Mouse (Mus musculus) heart, embryonic 14.5 days (tissue): ENCODE data around the gene Tex26. TPM values are rescaled to one million over a fixed set of nuclear protein-coding genes. Genes with fewer than 3 reads are reported as not detected.

Experiments used
- ATAC-seq: fragments of 200-750 bp; cut with Nextera tagmentation; 2 replicates; pipeline ENCODE4 v1.8.0; 2017; ENCODE audit warnings: low read depth, moderate TSS enrichment; ENCODE audit not compliant: insufficient number of reproducible peaks, insufficient read depth, low FRiP score
- H3K27ac ChIP-seq, 2 experiments: fragments of 200-500 bp in 1 of 2; fragments of 300-500 bp in 1 of 2; sonication (generic) in 1 of 2; replicated peaks in 1 of 2; 2 replicates each; pipeline ENCODE4 v1.5.1; 2012 to 2014; ENCODE audit warnings: low read depth in 2 of 2, low read length in 2 of 2, control low read depth in 1 of 2, mild to moderate bottlenecking in 1 of 2, mixed read lengths in 1 of 2; ENCODE audit not compliant: control insufficient read depth in 1 of 2, insufficient read depth in 1 of 2
- H3K27me3 ChIP-seq: fragments of 300-500 bp; sonication (generic); 2 replicates; pipeline ENCODE4 v1.6.1; 2014; ENCODE audit warnings: mild to moderate bottlenecking, low read length, control low read depth; ENCODE audit not compliant: control insufficient read depth, insufficient read depth
- H3K36me3 ChIP-seq: fragments of 300-500 bp; sonication (generic); 2 replicates; pipeline ENCODE4 v1.6.1; 2014; ENCODE audit warnings: mild to moderate bottlenecking, control low read depth, low read length, mixed read lengths; ENCODE audit not compliant: control insufficient read depth, insufficient read depth
- H3K4me1 ChIP-seq, 2 experiments: fragments of 200-500 bp in 1 of 2; fragments of 300-500 bp in 1 of 2; sonication (generic) in 1 of 2; 2 replicates each; pipeline ENCODE4 v1.6.1; 2012 to 2014; ENCODE audit warnings: low read length in 2 of 2, control low read depth in 1 of 2, mixed read lengths in 1 of 2; ENCODE audit not compliant: control insufficient read depth in 2 of 2, insufficient read depth in 2 of 2
- H3K4me2 ChIP-seq: fragments of 300-500 bp; sonication (generic); 2 replicates; pipeline ENCODE4 v1.6.1; 2014; ENCODE audit warnings: mild to moderate bottlenecking, low read length
- H3K4me3 ChIP-seq, 2 experiments: fragments of 200-500 bp in 1 of 2; fragments of 300-500 bp in 1 of 2; sonication (generic) in 1 of 2; 2 replicates each; pipeline ENCODE4 v1.5.1; 2012 to 2014; ENCODE audit warnings: low read length in 2 of 2, mild to moderate bottlenecking in 2 of 2, control low read depth in 1 of 2, low read depth in 1 of 2, moderate library complexity in 1 of 2; ENCODE audit not compliant: control insufficient read depth in 1 of 2, insufficient read depth in 1 of 2
- H3K9ac ChIP-seq: fragments of 300-500 bp; sonication (generic); 2 replicates; pipeline ENCODE4 v1.6.1; 2014; ENCODE audit warnings: mild to moderate bottlenecking, low read length
- H3K9me3 ChIP-seq: fragments of 300-500 bp; sonication (generic); 2 replicates; pipeline ENCODE4 v1.6.1; 2016; ENCODE audit warnings: low read length, control low read depth; ENCODE audit not compliant: control insufficient read depth
- WGBS: fragments of 180-500 bp; shearing (Covaris S2); extraction: QIAGEN DNeasy Blood & Tissue Kit; methylation state at CpG from one replicate; pipeline ENCODE4 v1.1.7; 2014; 5-methylcytosine and 5-hydroxymethylcytosine counted together
- polyA plus RNA-seq: library from polyadenylated mRNA; unstranded; fragments of >200 nt; fragmentation: Nextera tagmentation; extraction: Ambion mirVana; gene quantifications from 2 replicates; pipeline ENCODE4 v1.2.1, GENCODE M21; 2014

Tex26 gene
- polyA plus RNA-seq, 1 experiment from 2014 or later = 0.46 TPM

DNA sequence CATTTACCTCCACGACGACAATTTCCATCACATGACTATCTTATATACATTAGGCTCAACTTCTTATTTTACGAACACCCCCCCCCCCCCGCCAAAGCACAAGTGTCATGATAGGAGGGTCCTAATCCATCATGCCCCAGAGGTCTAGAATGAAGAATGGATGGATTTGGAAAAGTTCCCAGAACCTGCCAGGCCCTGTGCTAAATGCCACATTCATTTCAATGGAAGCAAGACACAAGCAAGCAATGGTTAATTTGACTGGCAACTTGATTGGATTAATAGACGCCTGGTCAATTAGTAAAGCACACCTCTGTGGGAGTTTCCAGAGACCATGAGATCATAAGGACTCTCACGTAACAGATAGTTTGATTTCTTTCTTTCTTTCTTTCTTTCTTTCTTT lies 77.7 kb downstream of the Tex26 start:
- no peaks in the 10 kb centered on the region for H3K36me3 ChIP-seq
- 65% methylated on average over 6 of the region's 6 CpGs for WGBS
- no peaks in the 10 kb centered on the region for H3K27me3 ChIP-seq
- no peak overlapping the region for H3K4me3 ChIP-seq
- ATAC-seq = no peak
- H3K4me1 ChIP-seq = peaks cover 15 to 23% of the 10 kb centered on the region in 2 experiments
- H3K27ac ChIP-seq = no peak overlapping the region
- H3K9ac ChIP-seq = no peak overlapping the region
- no peaks in the 10 kb centered on the region for H3K9me3 ChIP-seq
- H3K4me2 ChIP-seq = no peak overlapping the region

Other genes starting within 250 kb of the Tex26 start
- 7.2 and 9.2 TPM in 2 replicates for gene Alox5ap, start 174.9 kb upstream of the Tex26 start, polyA plus RNA-seq
- 2.2 TPM in 2 replicates for gene Medag, start 27.9 kb upstream of the Tex26 start, polyA plus RNA-seq
- gene Wdr95, start 89.0 kb downstream of the Tex26 start, polyA plus RNA-seq = not detected in 2 replicates
- 22.1 and 23.5 TPM in 2 replicates for gene Hsph1, start 196.7 kb downstream of the Tex26 start, polyA plus RNA-seq
- gene B3glct, start 238.6 kb downstream of the Tex26 start, polyA plus RNA-seq = 9.7 and 10.8 TPM in 2 replicates